21 mouse cellular contexts compared by ENCODE assay signal in the genomic region with DNA sequence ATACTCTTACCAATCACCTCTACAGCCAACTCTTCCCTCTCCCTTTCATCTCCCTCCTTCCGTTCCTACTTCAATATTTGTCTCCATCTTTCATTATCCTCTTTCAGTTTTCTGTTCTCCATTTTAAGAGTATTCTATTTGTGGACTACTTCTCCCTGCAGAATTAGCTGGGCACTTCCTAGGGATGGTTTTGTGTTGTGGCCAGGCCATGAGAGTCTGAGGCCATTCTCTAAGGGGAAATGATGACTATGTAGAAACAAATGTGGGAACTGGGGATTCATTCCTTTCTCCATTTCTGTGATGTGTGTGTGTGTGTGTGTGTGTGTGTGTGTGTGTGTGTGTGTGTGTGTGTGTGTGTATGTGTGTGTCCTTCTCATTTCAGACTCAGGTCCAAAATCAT.
"Had no signal": no experiment of that assay in that cellular context is flagged by ENCODE, and none has a peak within 500 bp of the region (broad histone marks: within the 10 kb centered on the region; RNA-seq: fewer than 3 reads in every experiment).

No protein-coding gene starts in this region.

- H3K27me3 ChIP-seq: liver, embryonic 13.5 days; liver, embryonic 15.5 days; midbrain, embryonic 12.5 days; neural tube, embryonic 13.5 days; neural tube, embryonic 15.5 days had no signal

- H3K27ac ChIP-seq: liver, embryonic 13.5 days; liver, embryonic 15.5 days; midbrain, embryonic 12.5 days; neural tube, embryonic 13.5 days; neural tube, embryonic 15.5 days had no signal

- H3K36me3 ChIP-seq: liver, embryonic 13.5 days; liver, embryonic 15.5 days had no signal

- H3K4me3 ChIP-seq: liver, embryonic 13.5 days; liver, embryonic 15.5 days; megakaryocyte, embryonic 14.5 days; midbrain, embryonic 12.5 days; myocyte; neural tube, embryonic 13.5 days; neural tube, embryonic 15.5 days had no signal

- H3K4me1 ChIP-seq: liver, embryonic 13.5 days; liver, embryonic 15.5 days; megakaryocyte, embryonic 14.5 days; midbrain, embryonic 12.5 days; neural tube, embryonic 13.5 days; neural tube, embryonic 15.5 days had no signal

- ATAC-seq: liver, postnatal 0 days; midbrain, embryonic 16.5 days had no signal

- DNase-seq: liver, embryonic 13.5 days; liver, postnatal 0 days; lung, embryonic 14.5 days; lung, postnatal 10 days; lung, postnatal 4 days; midbrain, embryonic 14.5 days; retina, postnatal 1 day; right cerebral cortex, adult 18-20 months; right cerebral cortex, postnatal 25 days; right cerebral cortex, postnatal 4 days; spleen, adult 18-20 months; thymus, adult 18-20 months; thymus, postnatal 14 days; thymus, postnatal 36 days had no signal

- H3K9me3 ChIP-seq: liver, embryonic 13.5 days; liver, embryonic 15.5 days; midbrain, embryonic 12.5 days had no signal
